Mouse (Mus musculus) myocyte (in vitro differentiated cells): ENCODE data around the gene Svs6. TPM values are rescaled to one million over a fixed set of nuclear protein-coding genes. Genes with fewer than 3 reads are reported as not detected.

Experiments
- H3K27me3 ChIP-seq: one replicate; pipeline ENCODE4 v1.6.1; 2011; ENCODE audit not compliant: control insufficient read depth, insufficient read depth, insufficient read length
- H3K36me3 ChIP-seq: one replicate; pipeline ENCODE4 v1.6.1; 2011; ENCODE audit not compliant: control insufficient read depth, insufficient read depth
- H3K4me2 ChIP-seq: one replicate; pipeline ENCODE4 v1.6.1; 2011; ENCODE audit warnings: low read depth, control low read depth
- H3K4me3 ChIP-seq: one replicate; pipeline ENCODE4 v1.5.1; 2011; ENCODE audit warnings: mild to moderate bottlenecking, control low read depth, moderate library complexity
- H3K79me2 ChIP-seq: one replicate; pipeline ENCODE4 v1.6.1; 2011; ENCODE audit not compliant: control insufficient read depth, insufficient read depth
- H3ac ChIP-seq: one replicate; pipeline ENCODE4 v1.6.1; 2011; ENCODE audit not compliant: control insufficient read depth, insufficient read length
- CEBPB ChIP-seq: IDR thresholded peaks from 2 replicates; pipeline ENCODE4 v1.6.1; 2011; ENCODE audit warnings: mild to moderate bottlenecking, moderate library complexity; ENCODE audit not compliant: poor library complexity, insufficient read depth, severe bottlenecking
- E2F4 ChIP-seq: IDR thresholded peaks from one replicate; pipeline ENCODE4 v1.6.1; 2011; ENCODE audit warnings: mild to moderate bottlenecking, control low read depth, moderate library complexity; ENCODE audit not compliant: insufficient read depth
- MAX ChIP-seq: IDR thresholded peaks from one replicate; pipeline ENCODE4 v1.6.1; 2011; ENCODE audit warnings: low read depth, mild to moderate bottlenecking, control low read depth
- MYOD1 ChIP-seq, 3 experiments: IDR thresholded peaks; one replicate each; pipeline ENCODE4 v1.6.1; 2011; ENCODE audit warnings: control low read depth in 2 of 3, low read depth in 2 of 3, mild to moderate bottlenecking in 2 of 3, moderate library complexity in 1 of 3; ENCODE audit not compliant: insufficient read length in 2 of 3, control insufficient read depth in 1 of 3
- MYOG ChIP-seq, 3 experiments: IDR thresholded peaks; one replicate each; pipeline ENCODE4 v1.6.1; 2011; ENCODE audit warnings: control low read depth in 2 of 3, low read depth in 2 of 3, mild to moderate bottlenecking in 2 of 3; ENCODE audit not compliant: insufficient read length in 2 of 3, control insufficient read depth in 1 of 3, insufficient read depth in 1 of 3
- POLR2A ChIP-seq: IDR thresholded peaks from one replicate; pipeline ENCODE4 v1.6.1; 2011; ENCODE audit warnings: low read depth, mild to moderate bottlenecking, control low read depth, moderate library complexity; ENCODE audit not compliant: insufficient read length
- POLR2AphosphoS2 ChIP-seq: IDR thresholded peaks from one replicate; pipeline ENCODE4 v1.6.1; 2011; ENCODE audit warnings: low read depth, control low read depth; ENCODE audit not compliant: insufficient read length
- REST ChIP-seq: IDR thresholded peaks from one replicate; pipeline ENCODE4 v1.6.1; 2011; ENCODE audit warnings: mild to moderate bottlenecking, control low read depth, moderate library complexity; ENCODE audit not compliant: insufficient read depth, insufficient read length
- SRF ChIP-seq: IDR thresholded peaks from one replicate; pipeline ENCODE4 v1.6.1; 2011; ENCODE audit warnings: low read depth; ENCODE audit not compliant: control insufficient read depth, insufficient read length
- TCF12 ChIP-seq: IDR thresholded peaks from one replicate; pipeline ENCODE4 v1.6.1; 2011; ENCODE audit warnings: mild to moderate bottlenecking, control low read depth; ENCODE audit not compliant: poor library complexity, insufficient read depth, severe bottlenecking
- TCF3 ChIP-seq: IDR thresholded peaks from one replicate; pipeline ENCODE4 v1.6.1; 2011; ENCODE audit warnings: low read depth, control low read depth; ENCODE audit not compliant: insufficient read length
- USF1 ChIP-seq: IDR thresholded peaks from one replicate; pipeline ENCODE4 v1.6.1; 2011; ENCODE audit warnings: low read depth, mild to moderate bottlenecking, control low read depth, moderate library complexity
- polyA plus RNA-seq: library from polyadenylated mRNA; unstranded; fragments of >200 nt; fragmentation: generic; extraction: Trizol; gene quantifications from one replicate; pipeline ENCODE4 v1.2.1, GENCODE M21; 2012; ENCODE audit warnings: missing spikeins

Gene Svs6
- polyA plus RNA-seq, 1 experiment: not detected

DNA sequence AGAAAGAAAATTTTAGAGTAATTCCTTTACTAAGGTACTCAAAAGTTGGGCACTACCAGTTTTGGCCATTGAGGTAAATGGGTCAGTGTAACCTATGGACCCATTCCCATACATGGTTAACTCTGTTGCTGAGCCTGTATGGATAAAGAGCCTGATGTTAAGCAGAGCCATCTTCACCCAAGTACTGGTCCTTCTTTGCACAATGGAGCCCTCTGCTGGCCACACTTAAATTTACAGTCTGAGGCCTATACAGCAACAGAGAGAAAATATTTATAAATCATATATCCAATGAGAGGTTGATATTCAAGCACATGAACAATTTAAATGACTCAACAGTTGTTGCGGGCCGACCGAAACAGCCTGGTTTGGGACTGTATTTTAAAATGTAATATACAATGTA lies 32.4 kb downstream of the Svs6 start:
- Histone ChIP-seq H3K4me2 (no peak overlapping the region), H3K36me3 (no peaks in the 10 kb centered on the region), H3K27me3 (no peaks in the 10 kb centered on the region), H3K4me3 (no peak overlapping the region), H3ac (no peak overlapping the region), H3K79me2 (no peaks in the 10 kb centered on the region)
- TF ChIP-seq E2F4 (no peak), TCF12 (no peak), TCF3 (no peak), USF1 (no peak), MAX (no peak)

DNA sequence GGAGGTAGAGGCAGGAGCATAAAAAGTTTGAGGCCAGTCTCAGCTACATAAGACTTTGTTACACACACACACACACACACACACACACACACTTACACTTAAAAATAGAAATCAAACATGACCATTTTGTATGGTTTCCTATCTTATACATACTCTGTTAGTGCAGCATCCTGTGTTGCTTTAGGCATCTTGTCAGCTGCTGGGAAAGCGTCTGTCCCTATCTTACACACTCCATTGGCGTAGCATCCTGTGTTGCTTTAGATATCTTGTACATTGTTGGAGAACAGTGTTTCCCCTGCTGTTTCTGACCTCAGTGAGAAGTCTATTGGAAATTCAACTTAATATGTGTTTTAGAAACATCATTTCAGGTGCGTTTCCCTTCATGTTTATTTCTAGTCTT lies 36.1 kb downstream of the Svs6 start:
- Histone ChIP-seq H3K36me3 (no peaks in the 10 kb centered on the region), H3K4me3 (no peak overlapping the region), H3ac (no peak overlapping the region), H3K27me3 (no peaks in the 10 kb centered on the region), H3K4me2 (no peak overlapping the region), H3K79me2 (no peaks in the 10 kb centered on the region)
- TF ChIP-seq MYOD1 (IDR thresholded peaks at IDR 0.05; ENCODE audit: control insufficient read depth in 1 of 3, insufficient read length in 2 of 3, low read depth in 2 of 3): no peak
- no peak for TF ChIP-seq USF1
- no peak for TF ChIP-seq REST
- no peak for TF ChIP-seq TCF3

DNA sequence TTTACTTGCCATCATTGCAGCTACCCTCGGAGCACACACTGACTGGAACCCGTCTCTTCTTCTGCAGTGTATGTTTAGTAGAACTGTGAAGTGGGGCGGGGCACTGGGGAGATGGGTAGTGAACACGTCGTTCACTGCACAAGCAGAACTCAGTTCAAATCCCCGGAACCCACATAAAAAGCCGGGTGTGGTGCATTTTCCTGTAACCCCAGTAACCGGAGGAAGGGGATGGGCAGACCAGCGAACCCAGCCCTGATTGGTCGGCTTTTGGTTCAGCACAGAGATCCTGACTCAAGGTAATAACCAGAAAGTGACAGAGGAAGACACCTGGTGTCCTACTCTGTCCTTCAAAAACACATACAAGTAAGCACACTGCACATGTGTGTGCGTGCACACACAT lies 36.8 kb downstream of the Svs6 start:
- H3K79me2 ChIP-seq: no peaks in the 10 kb centered on the region

DNA sequence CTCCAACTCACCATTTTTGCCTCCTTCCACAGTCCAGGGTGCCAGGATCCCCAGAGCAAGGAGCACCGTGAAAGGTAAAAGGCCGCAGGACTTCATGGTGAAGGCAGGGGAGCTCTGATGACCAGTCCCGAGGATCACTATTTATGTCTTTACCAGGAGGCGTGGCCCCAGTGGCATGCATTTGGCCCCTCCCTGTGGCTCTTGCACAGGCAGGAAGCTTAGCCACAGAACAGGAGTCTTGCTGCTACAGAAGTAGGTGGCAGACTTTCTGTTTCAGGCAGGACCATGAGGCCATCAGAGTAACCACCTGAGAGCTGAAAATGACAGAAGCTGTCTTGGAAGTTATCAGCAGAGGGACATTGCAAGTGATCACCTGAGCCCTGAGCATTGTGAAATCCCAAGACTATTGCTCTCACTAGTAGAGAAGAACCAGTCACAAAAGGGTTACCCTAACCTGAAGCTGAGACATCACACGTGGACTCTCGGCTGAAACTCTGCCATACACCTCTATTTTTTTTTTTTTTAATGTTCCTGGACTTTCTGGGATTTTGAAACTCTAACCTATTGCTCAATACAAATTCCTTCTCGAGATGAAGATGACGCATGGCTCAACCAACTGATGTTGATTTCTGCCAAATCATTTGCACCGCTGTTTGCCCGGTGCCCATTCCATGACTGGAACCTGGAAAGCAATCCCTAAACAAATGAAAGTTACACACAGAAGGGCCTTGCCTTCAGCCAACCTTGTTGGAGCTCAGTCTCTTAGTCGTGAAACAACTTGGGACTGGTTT lies 39.8 kb downstream of the Svs6 start:
- Histone ChIP-seq H3K4me3 (no peak overlapping the region), H3K4me2 (peak overlapping the region; percentile 46), H3K27me3 (no peaks in the 10 kb centered on the region), H3ac (no peak overlapping the region), H3K79me2 (no peaks in the 10 kb centered on the region), H3K36me3 (no peaks in the 10 kb centered on the region)
- TF ChIP-seq CEBPB: peak; percentile 78
- TF ChIP-seq REST: no peak

More for the DNA sequence above, 36.8 kb downstream of the Svs6 start:
- TF ChIP-seq CEBPB: no peak
- no peak for TF ChIP-seq SRF
- no peak for TF ChIP-seq MYOD1 (IDR thresholded peaks at IDR 0.05; ENCODE audit: control insufficient read depth in 1 of 3, insufficient read length in 2 of 3, low read depth in 2 of 3)
- TF ChIP-seq POLR2A: no peak
- TF ChIP-seq MAX: no peak
- no peak for TF ChIP-seq MYOG (IDR thresholded peaks at IDR 0.05; ENCODE audit: control insufficient read depth in 1 of 3, insufficient read depth in 1 of 3, insufficient read length in 2 of 3, low read depth in 2 of 3)
- TF ChIP-seq USF1: no peak
- Histone ChIP-seq H3ac (no peak overlapping the region), H3K27me3 (no peaks in the 10 kb centered on the region), H3K36me3 (no peaks in the 10 kb centered on the region), H3K4me2 (no peak overlapping the region), H3K4me3 (no peak overlapping the region)

DNA sequence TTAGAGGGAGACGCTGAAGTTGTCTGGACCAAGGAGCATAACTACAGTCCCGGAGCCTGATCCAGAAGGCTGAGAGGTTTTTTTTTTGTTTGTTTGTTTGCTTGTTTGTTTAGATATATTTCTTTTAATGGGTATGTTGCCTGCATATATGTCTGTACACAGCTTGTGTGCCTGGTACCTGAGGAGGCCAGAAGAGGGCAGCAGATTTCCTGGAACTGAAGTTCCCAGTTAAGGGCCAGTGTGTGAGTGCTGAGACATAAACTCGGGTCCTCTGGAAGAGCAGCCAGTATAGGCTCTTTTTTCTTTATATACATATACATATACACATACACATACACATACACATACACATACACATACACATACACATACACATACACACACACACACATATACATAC lies 41.8 kb downstream of the Svs6 start:
- TF ChIP-seq REST (no peak), MAX (no peak), MYOD1 (IDR thresholded peaks at IDR 0.05; ENCODE audit: control insufficient read depth in 1 of 3, insufficient read length in 2 of 3, low read depth in 2 of 3) (no peak), TCF12 (no peak), USF1 (no peak), SRF (no peak), POLR2AphosphoS2 (no peak), MYOG (IDR thresholded peaks at IDR 0.05; ENCODE audit: control insufficient read depth in 1 of 3, insufficient read depth in 1 of 3, insufficient read length in 2 of 3, low read depth in 2 of 3) (no peak), POLR2A (no peak), TCF3 (no peak), CEBPB (no peak)
- no peaks in the 10 kb centered on the region for H3K79me2 ChIP-seq
- no peak overlapping the region for H3ac ChIP-seq
- H3K27me3 ChIP-seq: no peaks in the 10 kb centered on the region
- no peaks in the 10 kb centered on the region for H3K36me3 ChIP-seq
- no peak overlapping the region for H3K4me2 ChIP-seq
- H3K4me3 ChIP-seq: no peak overlapping the region

DNA sequence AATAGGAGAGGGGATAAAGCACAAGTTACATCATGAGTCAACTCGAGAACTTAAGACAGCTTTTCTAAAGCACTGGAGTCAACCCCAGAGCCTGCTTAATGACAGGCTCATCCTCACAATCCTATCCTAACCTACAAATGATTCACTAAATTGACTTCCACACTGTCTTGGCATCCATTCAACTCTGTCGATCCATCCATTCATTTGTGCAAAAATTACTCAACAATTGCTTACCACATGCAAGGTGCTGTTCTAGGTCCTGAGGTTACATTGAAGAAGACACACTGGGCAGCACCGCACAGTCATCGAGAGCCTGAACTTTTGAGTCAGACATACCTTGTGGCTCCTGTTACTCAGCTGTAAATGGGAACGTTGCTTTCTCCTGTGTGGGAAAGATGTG lies 42.5 kb downstream of the Svs6 start:
- H3ac ChIP-seq: no peak overlapping the region
- no peak overlapping the region for H3K4me3 ChIP-seq
- no peaks in the 10 kb centered on the region for H3K27me3 ChIP-seq
- no peak overlapping the region for H3K4me2 ChIP-seq
- no peaks in the 10 kb centered on the region for H3K36me3 ChIP-seq
- H3K79me2 ChIP-seq: no peaks in the 10 kb centered on the region
- TF ChIP-seq SRF (no peak), TCF3 (no peak), MYOD1 (IDR thresholded peaks at IDR 0.05; ENCODE audit: control insufficient read depth in 1 of 3, insufficient read length in 2 of 3, low read depth in 2 of 3) (no peak), TCF12 (no peak), POLR2AphosphoS2 (no peak), USF1 (no peak), REST (no peak), CEBPB (no peak), MYOG (IDR thresholded peaks at IDR 0.05; ENCODE audit: control insufficient read depth in 1 of 3, insufficient read depth in 1 of 3, insufficient read length in 2 of 3, low read depth in 2 of 3) (no peak), E2F4 (no peak), MAX (no peak), POLR2A (no peak)
